Mouse (Mus musculus) spleen, adult 2 months (tissue): ENCODE measurements around the gene Prkag1.

Source experiments
- CTCF ChIP-seq: fragments of 200-500 bp; IDR thresholded peaks from 2 replicates; pipeline ENCODE4 v1.5.1; 2011; ENCODE audit warnings: mild to moderate bottlenecking, inconsistent platforms; ENCODE audit not compliant: insufficient read depth, insufficient read length, insufficient replicate concordance; ENCODE audit errors: extremely low read depth
- POLR2A ChIP-seq: fragments of 200-500 bp; IDR thresholded peaks from 2 replicates; pipeline ENCODE4 v1.6.1; 2011; ENCODE audit warnings: low read depth, low read length, inconsistent platforms

- TF ChIP-seq CTCF (peak; percentile 22; the same call in 1 of the 2 replicates), POLR2A (no peak)
These were observed 25.8 kb downstream of the Prkag1 start for GRCm38 (mm10) chr15:98805324-98806040.
